Mouse (Mus musculus) naive thymus-derived CD4-positive, alpha-beta T cell, adult 2 months (primary cell): ENCODE measurements around the gene Tsen15.

Experiments used
- DNase-seq: peaks from one replicate; pipeline ENCODE4 v3.0.0-alpha.2; 2011; ENCODE audit warnings: low read depth

Gene Tsen15

DNA sequence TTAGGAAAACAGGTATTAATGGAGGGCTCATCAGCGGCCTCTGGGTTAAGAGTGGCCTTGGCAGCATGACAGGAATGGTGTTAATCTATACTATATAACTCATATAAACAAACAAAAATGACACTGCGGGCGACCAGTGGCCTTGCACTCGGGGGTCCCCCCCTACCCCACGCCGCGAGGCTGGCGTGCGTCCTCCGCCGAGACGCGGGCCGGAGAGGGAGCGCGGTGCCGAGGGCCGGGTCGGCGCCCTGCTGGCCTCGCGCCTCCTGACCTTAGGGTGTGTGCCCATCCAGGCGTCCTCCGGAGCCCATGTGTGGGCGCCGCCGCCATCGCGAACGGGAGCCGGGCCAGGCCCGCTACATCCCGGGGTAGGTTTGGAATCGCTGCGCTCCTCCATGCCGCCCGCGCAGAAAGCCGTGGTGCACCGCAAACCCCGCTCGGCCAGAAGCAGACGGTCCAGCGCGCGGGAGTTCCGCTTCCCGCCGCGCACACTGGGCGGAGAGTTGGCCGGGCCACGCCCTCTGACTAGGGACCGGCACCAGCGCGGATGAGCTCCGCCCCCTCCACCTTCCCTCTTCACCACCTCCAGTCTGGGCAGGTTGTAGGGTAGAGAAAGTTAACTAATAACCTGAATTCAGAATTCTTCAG lies at the start of gene Tsen15:
Gene Tsen15 (minus strand): TSS at position 501 of the 648 bp plus-strand sequence.
- peak; percentile 74 for DNase-seq

DNA sequence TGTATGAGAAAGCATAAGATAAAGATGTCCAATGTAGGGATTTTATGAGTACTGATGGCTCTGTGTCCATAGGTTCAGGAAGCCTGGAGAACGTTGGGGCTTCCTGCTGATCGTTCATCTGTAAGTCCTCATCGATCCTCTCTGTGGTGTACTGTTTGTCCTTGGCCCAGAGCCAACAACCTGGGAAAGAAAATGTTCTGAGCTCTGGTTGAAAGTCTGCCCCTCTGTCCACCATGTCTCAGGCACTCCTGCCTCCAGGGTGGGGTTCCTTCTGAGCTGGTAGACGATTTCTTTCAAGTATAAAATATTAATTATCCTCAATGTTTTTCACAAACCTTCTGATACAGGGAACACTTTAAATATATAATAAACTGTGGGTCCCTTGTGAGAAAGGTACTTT lies 47.7 kb upstream of the Tsen15 start:
- DNase-seq: no peak

DNA sequence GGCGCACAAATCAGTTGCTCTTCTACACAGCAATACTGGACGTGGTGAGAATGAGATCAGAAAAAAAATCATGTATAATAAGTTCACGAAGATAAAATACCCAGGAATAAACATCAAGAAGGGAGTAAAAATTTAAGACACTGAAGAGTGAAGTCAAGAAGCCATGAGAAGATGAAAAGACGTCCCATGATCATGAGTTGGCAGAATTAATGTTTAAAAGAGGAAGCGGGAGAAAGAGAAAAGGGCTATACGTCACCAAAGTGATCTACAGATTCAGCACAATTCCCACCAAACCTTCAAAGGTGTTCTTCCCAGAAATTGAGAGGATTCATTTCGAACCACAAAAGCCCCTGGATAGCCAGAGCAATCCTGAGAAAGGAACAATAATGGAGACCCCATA lies 43.3 kb upstream of the Tsen15 start:
- DNase-seq: no peak

DNA sequence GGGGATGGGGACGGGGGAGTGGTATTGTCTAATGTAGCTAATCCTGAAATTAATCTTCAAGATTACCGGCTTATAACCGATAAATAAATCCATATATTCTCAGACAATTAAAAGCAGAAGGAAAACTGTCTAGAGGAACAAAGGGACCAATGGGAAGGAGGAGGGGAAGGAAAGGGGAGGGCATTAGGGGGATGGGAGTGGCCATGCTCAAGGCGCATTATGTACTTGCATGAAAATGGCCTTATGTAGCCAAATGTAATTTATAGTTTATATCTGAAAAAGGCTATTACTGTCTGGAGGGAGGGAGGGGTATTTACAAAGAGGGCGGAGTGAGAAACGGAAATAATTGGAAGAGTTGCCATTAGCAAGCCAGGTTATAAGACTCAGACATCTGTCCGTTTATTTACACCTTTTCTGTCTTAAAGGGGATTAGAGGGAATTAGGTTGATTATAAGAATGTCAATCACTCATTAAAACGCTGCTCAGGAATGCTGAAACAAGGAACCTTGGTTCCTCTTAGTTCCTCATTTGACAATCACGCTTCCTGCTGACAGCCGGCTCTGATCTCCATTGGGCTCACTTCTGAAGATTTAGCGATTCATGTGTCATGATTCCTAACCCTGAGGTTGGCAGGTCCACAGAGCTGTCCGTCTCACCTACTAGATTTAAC lies 41.6 kb upstream of the Tsen15 start:
- DNase-seq: no peak

DNA sequence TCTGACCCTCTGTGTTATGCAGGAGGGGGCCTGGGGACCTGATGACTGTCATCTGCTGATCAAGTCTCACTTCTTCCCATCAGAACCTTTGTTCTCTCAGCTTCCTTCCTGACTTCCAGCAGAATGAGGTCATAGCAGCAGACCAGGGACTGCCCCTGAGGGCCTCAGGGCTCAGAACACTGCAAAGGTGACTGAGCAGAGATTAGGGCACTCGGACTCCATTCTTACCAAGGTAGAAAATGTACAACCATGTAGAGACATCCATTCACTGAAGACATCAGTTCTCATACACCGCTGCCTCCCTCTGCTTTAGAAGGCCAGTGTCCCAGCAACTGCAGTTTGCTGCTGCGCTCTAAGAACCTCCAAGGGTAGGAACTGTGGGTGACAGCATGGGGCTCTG lies 36.6 kb upstream of the Tsen15 start:
- DNase-seq: no peak

DNA sequence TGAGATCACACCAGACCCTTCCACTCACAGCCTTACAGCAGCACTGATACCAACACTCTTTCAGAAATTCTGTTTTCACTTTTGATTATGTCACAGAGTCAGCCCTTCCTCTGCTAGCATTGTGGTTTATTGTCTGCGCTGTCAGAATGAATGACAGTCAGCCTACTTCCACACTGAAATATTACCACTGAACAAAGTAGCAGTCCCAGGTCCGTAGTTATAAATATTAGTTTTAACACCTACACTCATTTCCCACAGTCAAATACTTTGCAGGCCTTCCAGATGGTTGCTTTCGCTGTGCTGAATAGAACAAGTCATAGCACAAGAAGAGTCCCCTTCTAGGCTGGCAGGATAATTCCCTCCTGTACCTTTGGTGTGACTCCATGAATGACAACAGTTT lies 35.8 kb upstream of the Tsen15 start:
- DNase-seq: no peak

DNA sequence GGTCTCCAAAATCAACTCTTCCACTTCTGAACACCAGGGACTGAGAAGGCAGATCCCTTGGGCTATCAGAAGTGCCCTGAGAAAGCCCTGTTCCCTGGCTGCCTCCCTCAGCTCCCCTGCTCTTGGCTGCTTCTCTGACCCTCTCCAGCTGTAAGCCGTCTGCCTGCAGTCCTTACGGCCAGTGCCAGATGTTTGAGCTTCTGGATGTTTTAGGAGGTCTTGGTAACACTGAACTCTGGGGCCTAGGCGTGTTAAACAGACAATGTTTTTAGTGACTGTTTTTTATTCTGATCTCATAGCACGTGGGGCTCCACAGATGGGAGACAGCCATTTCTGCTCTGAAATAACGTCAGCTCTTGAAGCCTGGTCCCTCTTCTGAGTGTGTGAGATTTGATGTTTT lies 31.1 kb upstream of the Tsen15 start:
- DNase-seq: no peak

DNA sequence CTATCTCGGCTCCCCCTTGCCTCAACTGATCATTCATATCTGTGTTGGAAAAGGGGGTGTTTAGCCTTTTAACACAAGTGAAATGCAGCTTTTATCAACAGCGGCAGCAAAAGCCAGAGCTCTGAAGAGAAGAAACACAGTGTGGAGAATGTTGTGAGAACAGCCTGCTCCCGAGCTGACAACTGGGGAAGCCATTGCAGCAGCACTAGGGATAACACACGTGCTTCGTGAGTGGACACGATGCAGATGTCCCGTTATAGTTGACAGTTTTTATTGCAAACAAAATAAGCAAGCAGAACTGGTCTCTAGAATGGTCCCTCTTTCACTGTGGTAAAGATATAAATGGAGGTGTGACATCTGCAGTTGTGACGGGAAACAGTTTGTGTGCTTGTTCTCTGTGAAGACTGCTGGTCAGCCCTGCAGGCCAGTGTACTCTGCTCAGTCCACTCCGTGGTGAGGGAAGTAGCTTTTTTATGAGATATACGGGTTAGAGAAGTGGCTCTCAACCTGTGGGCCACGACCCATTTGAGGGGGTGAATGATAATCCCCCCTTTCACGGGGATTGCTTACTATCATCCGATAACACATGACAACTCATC lies 29.9 kb upstream of the Tsen15 start:
- DNase-seq: no peak

DNA sequence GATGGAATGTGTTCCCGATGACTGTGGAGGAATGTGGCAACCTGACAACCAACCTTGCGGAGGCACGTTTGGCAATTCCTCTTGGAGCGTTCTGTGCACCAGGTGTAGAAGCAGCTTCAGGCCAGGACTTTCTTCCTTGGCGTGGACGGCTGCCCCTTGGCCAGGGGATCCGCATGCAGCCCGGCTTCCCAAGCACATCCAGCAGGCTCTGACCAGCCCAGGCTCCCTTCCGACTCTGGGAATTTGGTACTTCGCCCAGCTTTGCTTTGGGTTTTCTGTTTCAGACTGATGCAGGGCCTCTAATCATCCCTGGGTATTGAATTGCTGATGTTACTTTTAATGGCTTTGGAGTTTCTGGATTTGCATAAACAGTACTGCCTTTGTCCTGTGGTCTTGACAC lies 28.0 kb upstream of the Tsen15 start:
- DNase-seq: no peak

DNA sequence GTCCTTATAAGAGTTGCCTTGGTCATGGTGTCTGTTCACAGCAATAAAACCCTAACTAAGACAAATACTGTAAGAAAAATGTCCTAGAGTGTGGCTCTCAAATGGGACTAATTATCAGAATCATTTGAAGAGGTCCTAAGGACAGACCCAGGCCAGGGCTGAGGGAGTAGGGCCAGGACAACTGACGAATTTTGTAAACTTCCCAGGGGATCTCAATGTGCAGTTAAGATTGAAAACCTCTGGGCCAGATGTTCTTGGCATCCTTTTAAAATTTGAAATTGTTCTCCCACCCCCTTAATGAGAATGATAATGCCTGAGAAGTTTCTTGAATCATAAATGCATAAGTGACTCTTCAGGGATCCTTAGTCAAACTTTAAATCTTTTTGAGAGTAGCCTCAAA lies 27.5 kb upstream of the Tsen15 start:
- no peak for DNase-seq

DNA sequence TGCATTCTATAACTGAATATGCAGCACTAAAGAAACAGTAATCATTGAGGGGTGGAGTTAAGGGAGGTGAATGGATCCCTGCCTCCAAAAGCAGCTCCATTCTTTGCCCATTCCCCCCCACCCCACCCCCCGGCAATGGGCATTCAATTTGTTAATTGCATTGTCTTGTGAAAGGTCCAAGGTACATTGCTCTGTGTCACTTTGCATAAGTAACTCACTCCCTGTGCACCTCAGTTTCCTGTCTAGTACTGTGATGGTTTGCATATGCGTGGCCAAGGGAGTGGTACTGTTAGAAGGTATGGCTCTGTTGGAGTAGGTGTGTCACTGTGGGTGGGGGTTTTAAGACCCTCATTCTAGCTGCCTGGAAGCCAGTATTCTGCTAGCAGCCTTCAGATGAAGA lies 26.6 kb upstream of the Tsen15 start:
- no peak for DNase-seq

DNA sequence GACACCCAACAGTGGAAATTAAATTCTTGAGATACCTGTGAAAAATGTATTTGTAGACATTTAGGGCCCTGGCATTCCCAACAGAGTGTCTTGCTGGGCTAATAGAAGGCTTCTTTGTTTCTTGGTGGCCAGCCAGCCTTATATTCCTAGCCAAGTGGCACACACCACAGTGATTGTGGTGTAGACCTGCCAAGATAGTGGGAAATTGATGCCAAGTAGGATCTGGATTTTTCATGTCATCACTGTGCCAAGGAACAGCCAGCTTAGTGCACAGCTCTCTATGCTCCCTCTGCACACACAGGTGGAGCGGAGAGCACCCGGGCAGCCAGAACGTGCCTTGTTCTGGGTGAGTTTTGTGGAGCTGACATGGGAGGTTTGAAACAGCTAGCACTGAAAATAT lies 24.2 kb upstream of the Tsen15 start:
- no peak for DNase-seq

DNA sequence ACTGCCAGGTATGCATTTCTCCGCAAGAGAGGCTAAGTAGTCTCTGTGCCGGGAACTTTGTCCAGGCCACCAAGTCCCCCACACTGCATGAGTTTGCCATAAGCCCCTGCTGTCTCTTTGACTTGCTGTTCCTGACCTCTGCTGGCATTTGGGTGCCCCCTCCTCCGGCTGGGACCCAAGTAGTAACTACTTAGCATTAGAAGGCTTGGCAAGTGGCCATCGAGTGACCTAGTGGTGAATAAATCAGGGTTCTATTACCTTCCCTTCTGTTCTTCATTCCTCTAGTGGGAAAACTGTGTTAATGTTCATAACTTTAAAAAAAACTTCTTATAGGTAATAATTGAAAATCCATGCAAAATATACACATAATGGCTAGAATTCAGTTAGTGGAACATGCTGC lies 22.9 kb upstream of the Tsen15 start:
- DNase-seq: no peak

DNA sequence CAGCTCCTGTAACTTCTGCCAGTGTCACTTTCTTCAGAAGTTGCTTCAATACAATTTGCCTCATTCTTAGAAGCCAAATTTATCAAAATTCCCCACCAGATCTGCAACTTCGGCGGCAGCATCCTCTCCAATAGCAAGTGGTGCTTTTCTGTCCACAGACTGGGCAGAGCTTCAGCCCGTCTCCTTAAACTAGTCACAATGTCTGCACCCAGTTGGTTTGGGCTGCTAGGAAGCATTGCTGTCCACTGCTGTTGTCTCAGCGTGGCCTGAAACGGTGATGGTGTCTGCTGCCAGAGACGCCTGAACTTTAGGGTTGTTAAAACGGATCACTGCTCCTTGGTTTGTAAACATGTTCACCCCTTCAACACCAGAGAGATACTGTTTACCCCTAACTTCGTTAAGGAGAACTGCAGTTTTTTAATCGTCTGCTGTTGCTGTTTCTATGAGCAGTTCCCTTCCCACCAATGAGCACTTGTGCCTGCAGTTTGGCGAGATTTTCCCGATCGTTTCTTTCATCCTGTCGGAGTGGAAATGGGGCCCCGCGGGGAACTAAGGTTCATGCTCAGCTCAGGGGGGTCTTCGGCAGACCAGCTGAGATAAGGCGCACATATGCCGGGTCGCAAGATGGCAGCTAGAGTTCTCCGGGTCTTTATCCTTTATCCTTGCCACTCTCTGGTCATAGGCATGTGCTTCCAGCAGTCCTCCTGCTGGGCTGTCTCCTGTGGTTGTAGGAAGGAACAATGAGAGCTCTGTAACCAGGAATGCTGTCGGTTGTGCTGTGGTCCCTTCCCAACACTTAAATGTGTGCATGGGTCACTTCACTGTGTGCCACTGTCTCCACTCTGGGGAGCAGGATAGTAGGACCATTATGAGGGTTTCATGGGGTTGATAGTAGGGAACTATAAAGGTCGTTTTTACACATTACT lies 20.8 kb upstream of the Tsen15 start:
- DNase-seq: no peak

DNA sequence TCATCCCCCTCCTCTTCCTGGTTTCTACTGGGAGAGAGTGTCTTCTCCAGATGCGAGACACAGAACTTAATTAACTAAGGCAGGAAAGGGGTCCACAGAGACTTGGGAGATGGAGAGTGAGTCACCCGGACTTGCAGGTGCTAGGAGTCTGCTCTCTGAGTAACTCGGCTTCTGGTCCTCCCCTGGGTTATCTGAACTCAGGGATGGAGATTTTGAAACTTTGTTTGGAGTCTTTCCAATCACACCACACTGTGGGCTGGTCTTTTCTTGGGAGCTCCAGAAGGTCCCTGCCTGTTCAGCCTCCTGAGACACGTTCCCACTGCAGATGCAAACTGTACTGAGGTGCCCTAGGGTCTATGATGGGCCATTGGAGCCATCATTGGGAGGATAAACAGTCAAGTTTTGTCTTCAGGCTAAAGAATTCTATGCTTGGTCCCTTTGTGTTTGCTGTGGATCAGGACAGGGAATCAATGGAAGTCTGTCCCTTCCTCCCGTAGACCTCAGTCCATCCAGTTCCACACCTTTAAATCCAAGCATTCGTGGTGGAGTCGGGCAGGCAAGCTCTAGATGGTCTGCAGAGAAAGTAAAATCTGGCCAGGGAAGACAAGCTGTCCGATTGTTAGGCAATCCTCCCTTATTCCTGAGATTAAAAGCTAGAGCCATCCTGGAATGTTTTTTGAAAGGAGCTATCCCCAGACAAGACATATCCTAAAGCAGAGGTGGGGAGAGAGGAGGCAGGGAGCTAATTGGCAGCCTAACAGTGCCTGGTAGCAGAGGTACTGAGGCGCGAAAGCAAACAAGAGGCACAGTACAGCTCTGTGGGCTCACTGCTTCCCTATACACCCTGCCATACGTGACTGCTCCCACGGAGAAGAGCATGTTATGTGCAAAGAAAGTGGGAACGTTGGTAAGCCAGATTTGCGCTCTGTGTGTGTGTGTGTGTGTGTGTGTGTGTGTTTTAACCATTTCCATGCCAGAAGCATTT lies 14.4 kb upstream of the Tsen15 start:
- DNase-seq: no peak

DNA sequence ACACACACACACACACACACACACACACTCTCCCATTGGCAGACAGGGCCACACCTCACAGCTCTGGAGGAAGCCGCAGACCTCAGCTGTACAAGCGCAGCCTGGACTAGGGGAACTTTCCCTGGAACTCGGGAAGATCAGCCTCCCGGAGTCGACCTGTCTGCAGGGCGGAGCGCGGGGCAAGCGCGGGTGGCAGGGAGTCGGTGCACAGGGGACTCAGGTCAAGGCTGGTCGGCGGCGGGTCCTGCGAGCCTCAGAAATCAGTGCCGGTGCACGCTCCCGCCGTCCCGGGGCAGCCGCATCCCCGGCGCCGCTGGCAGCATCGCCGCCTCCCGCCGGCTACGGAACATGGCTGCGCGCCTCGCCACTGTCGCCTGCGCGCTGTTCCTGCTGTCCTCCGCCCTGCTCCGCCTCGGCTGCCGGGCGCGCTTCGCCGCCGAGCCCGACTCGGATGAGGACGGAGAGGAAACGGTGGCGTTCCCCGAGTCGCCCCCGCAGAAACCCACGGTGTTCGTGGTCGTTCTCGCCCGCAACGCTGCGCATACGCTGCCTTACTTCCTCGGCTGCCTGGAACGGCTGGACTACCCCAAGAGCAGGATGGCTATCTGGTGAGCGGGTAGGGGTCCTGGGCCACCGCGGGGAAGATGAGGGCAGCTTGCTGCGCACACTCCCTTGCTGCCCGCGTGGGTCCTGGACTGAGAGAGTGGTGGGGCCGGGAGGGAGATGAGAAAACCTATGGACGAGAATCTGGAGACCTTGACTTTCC lies 13.5 kb upstream of the Tsen15 start, which contains the start of gene Colgalt2:
Gene Colgalt2 (plus strand): TSS at position 41 of the 766 bp plus-strand sequence.
- DNase-seq: peak; percentile 14

DNA sequence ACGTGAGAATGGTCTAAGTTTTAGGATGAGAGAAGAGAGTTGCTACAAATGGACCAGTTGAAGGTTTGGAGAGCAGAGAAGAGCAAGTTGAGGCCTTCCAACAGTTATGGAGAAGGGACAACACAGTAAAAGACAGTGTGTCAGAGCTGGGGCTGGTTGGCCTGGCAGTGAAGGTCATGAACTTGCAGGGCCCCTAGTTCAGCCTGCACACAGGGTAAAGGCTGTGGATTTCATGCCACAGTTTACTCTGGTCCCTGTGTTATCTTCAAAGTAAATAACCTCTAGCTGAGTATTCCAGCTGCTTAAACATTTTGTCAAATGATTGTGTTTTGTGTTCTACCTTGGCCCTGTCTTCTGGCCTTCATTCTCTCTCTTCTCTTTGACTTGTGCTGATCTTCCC lies 12.2 kb upstream of the Tsen15 start:
- no peak for DNase-seq

DNA sequence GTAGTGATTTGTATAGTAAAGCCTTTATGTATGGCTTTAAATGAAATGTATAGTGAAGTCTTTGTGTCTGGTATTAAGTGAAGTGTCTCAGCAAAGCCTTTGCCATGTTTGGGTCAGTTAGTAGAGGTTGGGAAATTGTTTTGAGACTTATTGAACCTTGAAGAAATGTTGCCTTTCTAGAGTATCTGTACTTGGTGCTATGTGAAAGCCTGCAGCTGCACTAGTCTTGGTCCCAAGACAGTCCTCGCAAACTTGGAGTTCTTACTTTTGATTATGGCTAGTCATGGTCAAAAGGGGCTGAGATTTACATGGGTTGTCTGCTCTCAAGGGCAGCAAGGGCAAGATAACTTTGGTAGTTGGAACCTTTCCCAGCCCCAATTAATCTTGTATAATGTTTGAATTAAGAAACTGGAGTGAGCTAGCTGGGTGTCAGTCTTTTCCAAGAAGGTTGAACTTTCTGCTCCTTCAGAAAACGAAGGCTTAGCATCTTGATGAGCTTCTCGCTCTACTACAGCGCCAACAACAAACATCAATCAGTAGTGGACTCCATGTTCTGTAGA lies 8.5 kb upstream of the Tsen15 start:
- DNase-seq: no peak

DNA sequence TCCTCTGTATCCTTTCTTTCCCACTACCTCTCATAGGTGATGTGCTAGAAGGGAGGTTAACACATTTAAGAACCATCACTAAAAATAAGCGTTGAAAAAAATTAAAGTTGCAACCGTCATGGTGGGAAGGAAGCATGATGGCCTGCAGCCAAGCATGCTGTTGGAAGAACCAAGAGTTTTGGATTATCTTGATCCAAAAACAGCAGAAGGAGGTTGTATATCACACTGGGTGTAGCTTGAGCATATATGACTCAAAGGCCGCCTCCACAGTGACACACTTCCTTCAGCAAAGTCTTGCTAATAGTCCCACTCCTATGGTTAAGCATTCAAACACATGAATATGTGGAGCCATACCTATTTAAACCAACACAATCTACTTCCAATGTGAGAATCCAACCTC lies 7.6 kb upstream of the Tsen15 start:
- no peak for DNase-seq

DNA sequence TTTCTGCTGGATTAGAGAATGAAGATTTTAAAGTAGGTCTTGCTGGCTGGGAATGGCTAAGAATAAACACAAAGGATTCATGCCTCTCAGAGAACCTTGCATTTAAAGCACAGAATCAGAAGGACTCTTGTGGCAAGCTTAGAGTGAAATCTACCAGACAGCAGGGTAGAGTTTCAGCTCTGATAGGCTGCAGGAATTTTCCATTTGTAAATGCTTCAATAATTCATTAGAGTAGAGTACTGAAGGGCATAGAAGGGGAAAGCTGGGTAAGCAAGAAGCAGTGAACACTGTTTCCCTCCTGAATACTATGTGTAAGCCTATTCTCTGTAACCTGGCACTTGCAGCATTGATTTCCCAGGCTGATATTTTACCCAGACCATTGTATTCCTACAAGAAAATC lies 2.8 kb upstream of the Tsen15 start:
- no peak for DNase-seq
